Mouse (Mus musculus): Measurements from ENCODE around the gene Efcab9.

- TF ChIP-seq CTCF (IDR thresholded peaks at IDR 0.05; ENCODE audit: low read depth), result no peak
- no peak for TF ChIP-seq EP300 (IDR thresholded peaks at IDR 0.05; ENCODE audit: low read depth)
Observed at GRCm38 (mm10) chr11:32536954-32537353, 5.1 kb upstream of the Efcab9 start.
